Mouse (Mus musculus) layer of hippocampus, postnatal 36 days (tissue): ENCODE data around the gene Armc2. TPM values are rescaled to one million over a fixed set of nuclear protein-coding genes. Genes with fewer than 3 reads are reported as not detected.
"Not testable (repeated sequence)": the region's sequence is repeated elsewhere in the genome, so short reads cannot be mapped to it uniquely, and the experiment has no call there.

Source experiments
- DNase-seq, 2 experiments: peaks; one replicate each; pipeline ENCODE4 v3.0.0; 2022
- total RNA-seq, 2 experiments: library from RNA; stranded (reverse); gene quantifications; 2 replicates each; pipeline ENCODE4 v1.2.3; 2021

Gene Armc2
- total RNA-seq, 2 experiments from 2014 or later, result 9.4 to 9.5 TPM

- no peak for DNase-seq
These were observed 55.5 kb downstream of the Armc2 start for GRCm38 (mm10) chr10:41962725-41963124.

GRCm38 (mm10) chr10:41959808-41960207 is 58.4 kb downstream of the Armc2 start:
- no peak for DNase-seq

GRCm38 (mm10) chr10:41958677-41959274 is 59.5 kb downstream of the Armc2 start:
- no peak for DNase-seq

- DNase-seq, result no peak
These were observed 60.6 kb downstream of the Armc2 start for GRCm38 (mm10) chr10:41957421-41958225.

- DNase-seq, result no peak
These were observed 64.7 kb downstream of the Armc2 start for GRCm38 (mm10) chr10:41953528-41953864.

GRCm38 (mm10) chr10:41952850-41953527 is 65.3 kb downstream of the Armc2 start:
- DNase-seq, result no peak

- DNase-seq, result not testable (repeated sequence)
These were observed 65.9 kb downstream of the Armc2 start for GRCm38 (mm10) chr10:41952354-41952753.

GRCm38 (mm10) chr10:41939090-41939489 is 79.2 kb downstream of the Armc2 start:
- DNase-seq, result no peak

GRCm38 (mm10) chr10:41937176-41937575 is 81.1 kb downstream of the Armc2 start:
- no peak for DNase-seq

GRCm38 (mm10) chr10:41936100-41936499 is 82.1 kb downstream of the Armc2 start:
- DNase-seq, result peak; percentile 62 to 67

GRCm38 (mm10) chr10:41935476-41935829 is 82.8 kb downstream of the Armc2 start:
- DNase-seq, result peak; percentile 41 to 50

GRCm38 (mm10) chr10:41934633-41935475 is 83.4 kb downstream of the Armc2 start:
- DNase-seq, result peak; percentile 85 to 90

GRCm38 (mm10) chr10:41933536-41933935 is 84.7 kb downstream of the Armc2 start:
- DNase-seq, result no peak

GRCm38 (mm10) chr10:41932943-41933342 is 85.3 kb downstream of the Armc2 start:
- no peak for DNase-seq

GRCm38 (mm10) chr10:41931962-41932361 is 86.3 kb downstream of the Armc2 start:
- DNase-seq, result peak; percentile 81 to 86

GRCm38 (mm10) chr10:41930966-41931365 is 87.3 kb downstream of the Armc2 start:
- DNase-seq, result no peak

GRCm38 (mm10) chr10:41926726-41927125 is 91.5 kb downstream of the Armc2 start:
- peak in 1 of 2 experiments; percentile 35 for DNase-seq

GRCm38 (mm10) chr10:41912290-41912994 is 105.8 kb downstream of the Armc2 start:
- DNase-seq, result no peak

- no peak for DNase-seq
These were observed 109.3 kb downstream of the Armc2 start for GRCm38 (mm10) chr10:41908899-41909298.

GRCm38 (mm10) chr10:41907950-41908349 is 110.3 kb downstream of the Armc2 start:
- DNase-seq, result no peak

- no peak for DNase-seq
These were observed 110.8 kb downstream of the Armc2 start for GRCm38 (mm10) chr10:41907473-41907872.

GRCm38 (mm10) chr10:41901864-41902263 is 116.4 kb downstream of the Armc2 start:
- DNase-seq, result no peak
